Mouse (Mus musculus) forebrain, embryonic 14.5 days (tissue): ENCODE measurements at regions not wholly inside any gene's neighbourhood (a gene's known extent, or its start where the extent isn't known, plus 50 kb on each side); places are given as distances from the start of the nearest gene placed in this dataset.
A peak's percentile ranks its signal among the peaks of the same experiment; 100 is the strongest.

Experiments
- ATAC-seq: fragments of 200-750 bp; cut with Nextera tagmentation; 2 replicates; pipeline ENCODE4 v1.8.0; 2017; ENCODE audit warnings: mild to moderate bottlenecking, moderate library complexity
- DNase-seq: peaks from one replicate; pipeline ENCODE4 v3.0.0-alpha.2; 2015; ENCODE audit warnings: low spot score
- H3K27ac ChIP-seq: fragments of 300-500 bp; sonication (generic); 2 replicates; pipeline ENCODE4 v1.5.1; 2014; ENCODE audit warnings: low read depth, mild to moderate bottlenecking, control low read depth, low read length, moderate library complexity
- H3K27me3 ChIP-seq: fragments of 300-500 bp; sonication (generic); replicated peaks from 2 replicates; pipeline ENCODE4 v1.6.1; 2014; ENCODE audit warnings: low read length, control low read depth, mixed read lengths; ENCODE audit not compliant: control insufficient read depth, insufficient read depth
- H3K36me3 ChIP-seq: fragments of 300-500 bp; sonication (generic); 2 replicates; pipeline ENCODE4 v1.6.1; 2014; ENCODE audit warnings: low read length, control low read depth; ENCODE audit not compliant: control insufficient read depth, insufficient read depth
- H3K4me1 ChIP-seq: fragments of 300-500 bp; sonication (generic); 2 replicates; pipeline ENCODE4 v1.6.1; 2014; ENCODE audit warnings: antibody characterized with exemption, low read length, control low read depth; ENCODE audit not compliant: control insufficient read depth, insufficient read depth
- H3K4me2 ChIP-seq: fragments of 300-500 bp; sonication (generic); 2 replicates; pipeline ENCODE4 v1.6.1; 2014; ENCODE audit warnings: mild to moderate bottlenecking, control low read depth, low read length
- H3K4me3 ChIP-seq: fragments of 300-500 bp; sonication (generic); 2 replicates; pipeline ENCODE4 v1.5.1; 2014; ENCODE audit warnings: low read depth, low read length, control low read depth
- H3K9ac ChIP-seq: fragments of 300-500 bp; sonication (generic); 2 replicates; pipeline ENCODE4 v1.6.1; 2014; ENCODE audit warnings: mild to moderate bottlenecking, low read length, control low read depth, moderate library complexity
- H3K9me3 ChIP-seq: fragments of 300-500 bp; sonication (generic); replicated peaks from 2 replicates; pipeline ENCODE4 v1.6.1; 2016; ENCODE audit warnings: low read length, control low read depth, mixed read lengths; ENCODE audit not compliant: control insufficient read depth
- WGBS: fragments of 180-500 bp; shearing (Covaris S2); extraction: QIAGEN DNeasy Blood & Tissue Kit; methylation state at CpG from one replicate; pipeline ENCODE4 v1.1.7; 2014; 5-methylcytosine and 5-hydroxymethylcytosine counted together

DNA sequence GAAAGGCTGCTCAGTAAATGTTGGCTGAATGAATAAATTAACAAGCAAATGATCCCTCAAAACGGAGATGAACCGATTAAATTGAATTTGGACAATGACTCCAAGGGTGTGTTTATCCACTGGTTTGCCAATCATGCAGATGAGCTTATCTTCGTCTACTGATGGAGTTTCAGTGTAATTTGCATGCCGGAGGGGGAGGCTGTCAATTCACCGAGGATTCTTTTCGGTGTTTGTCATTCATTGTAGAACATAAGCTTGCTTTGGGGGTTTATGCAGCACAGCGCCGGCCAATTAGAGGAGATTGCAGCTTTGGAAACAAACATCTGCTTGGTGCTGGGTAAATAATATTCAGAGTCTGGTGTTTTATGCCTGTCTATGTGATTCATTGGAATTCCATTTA, 132.7 kb downstream of the Otoa start:
- peak; percentile 75 for DNase-seq
- H3K27ac ChIP-seq, result no peak overlapping the region

GRCm38 (mm10) chr7:121215032-121215431, 133.6 kb downstream of the Otoa start:
- Histone ChIP-seq H3K9me3 (no peaks in the 10 kb centered on the region), H3K9ac (no peak overlapping the region), H3K27ac (no peak overlapping the region), H3K4me3 (no peak overlapping the region), H3K36me3 (no peaks in the 10 kb centered on the region), H3K4me2 (no peak overlapping the region), H3K4me1 (peaks cover 11% of the 10 kb centered on the region; the same call in 1 of the 2 replicates), H3K27me3 (no peaks in the 10 kb centered on the region)
- whole genome bisulfite sequencing, result 88% methylated on average over 3 of the region's 3 CpGs
- DNase-seq, result no peak
- ATAC-seq, result no peak

More for the DNA sequence above, 132.7 kb downstream of the Otoa start:
- Histone ChIP-seq H3K4me2 (peak overlapping the region; percentile 1; the same call in 1 of the 2 replicates), H3K27me3 (no peaks in the 10 kb centered on the region), H3K4me1 (peaks cover 11% of the 10 kb centered on the region; the same call in 1 of the 2 replicates), H3K9me3 (no peaks in the 10 kb centered on the region), H3K9ac (no peak overlapping the region), H3K36me3 (no peaks in the 10 kb centered on the region), H3K4me3 (no peak overlapping the region)
- 14% methylated on average over 8 of the region's 8 CpGs for WGBS
- peak; percentile 81 for ATAC-seq

DNA sequence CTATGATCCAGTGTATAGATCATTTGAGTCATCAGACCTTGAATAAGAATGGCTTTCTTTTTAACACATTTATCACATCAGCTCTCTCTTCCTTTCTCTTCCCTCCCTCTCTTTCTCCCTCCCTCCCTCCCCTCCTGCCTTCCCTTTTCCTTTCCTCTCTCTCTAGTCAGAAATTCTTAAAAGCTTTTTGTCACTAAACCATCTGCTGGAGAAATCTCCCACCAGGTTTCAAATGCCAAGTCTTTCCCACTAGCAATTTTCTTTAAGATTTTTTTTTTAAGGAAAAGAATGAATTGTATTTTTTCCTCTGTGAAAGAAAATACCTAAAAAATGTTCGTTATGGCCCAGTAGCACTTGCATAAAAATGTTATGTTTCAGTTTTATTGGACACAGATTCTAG, 134.3 kb downstream of the Otoa start:
- no peak overlapping the region for H3K4me2 ChIP-seq
- no peak overlapping the region for H3K4me3 ChIP-seq
- 75% methylated on average over 1 of the region's 1 CpGs for WGBS
- H3K9me3 ChIP-seq, result no peaks in the 10 kb centered on the region
- H3K9ac ChIP-seq, result no peak overlapping the region
- ATAC-seq, result no peak
- no peak for DNase-seq
- no peaks in the 10 kb centered on the region for H3K36me3 ChIP-seq
- no peaks in the 10 kb centered on the region for H3K27me3 ChIP-seq
- no peak overlapping the region for H3K27ac ChIP-seq
- peaks cover 11% of the 10 kb centered on the region; the same call in 1 of the 2 replicates for H3K4me1 ChIP-seq

- H3K9ac ChIP-seq, result no peak overlapping the region
- no peak overlapping the region for H3K4me3 ChIP-seq
- no peaks in the 10 kb centered on the region for H3K9me3 ChIP-seq
- no peak overlapping the region for H3K27ac ChIP-seq
- no peaks in the 10 kb centered on the region for H3K27me3 ChIP-seq
- no peak for ATAC-seq
- no peaks in the 10 kb centered on the region for H3K36me3 ChIP-seq
- H3K4me2 ChIP-seq, result no peak overlapping the region
- whole genome bisulfite sequencing, result 83% methylated on average over 10 of the region's 10 CpGs
- peaks cover 11% of the 10 kb centered on the region; the same call in 1 of the 2 replicates for H3K4me1 ChIP-seq
- no peak for DNase-seq
Observed at GRCm38 (mm10) chr7:121218031-121218430, 136.6 kb downstream of the Otoa start.

- Histone ChIP-seq H3K27ac (no peak overlapping the region), H3K4me3 (no peak overlapping the region), H3K4me2 (no peak overlapping the region), H3K9ac (no peak overlapping the region), H3K27me3 (no peaks in the 10 kb centered on the region), H3K4me1 (no peaks in the 10 kb centered on the region), H3K9me3 (no peaks in the 10 kb centered on the region), H3K36me3 (no peaks in the 10 kb centered on the region)
- ATAC-seq (no peak), DNase-seq (no peak)
- WGBS, result 91% methylated on average over 7 of the region's 7 CpGs
Observed at GRCm38 (mm10) chr7:121221158-121221557, 139.7 kb downstream of the Otoa start.

DNA sequence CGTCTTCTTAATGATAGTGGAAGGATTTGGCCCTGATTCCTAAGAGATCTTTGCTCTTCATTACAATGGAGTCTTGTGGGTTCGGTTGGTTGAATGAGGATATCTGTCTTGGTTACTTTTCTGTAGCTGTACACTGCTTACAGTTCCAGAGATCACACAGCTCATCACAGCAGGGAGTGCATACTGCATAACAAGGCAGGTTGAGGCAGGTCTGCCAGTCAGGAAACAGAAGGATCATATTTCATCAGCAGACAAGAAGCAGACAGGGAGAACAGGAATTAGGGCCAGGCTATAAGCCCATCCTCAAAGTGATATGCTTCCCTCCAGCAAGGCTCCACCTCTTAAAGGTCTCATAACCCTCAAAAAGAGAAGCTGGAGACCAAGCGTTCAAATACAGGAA, 150.4 kb downstream of the Otoa start:
- H3K9ac ChIP-seq, result no peak overlapping the region
- H3K27me3 ChIP-seq, result no peaks in the 10 kb centered on the region
- no peak overlapping the region for H3K4me3 ChIP-seq
- DNase-seq (no peak), ATAC-seq (no peak)
- no peaks in the 10 kb centered on the region for H3K4me1 ChIP-seq
- no peaks in the 10 kb centered on the region for H3K36me3 ChIP-seq
- no peak overlapping the region for H3K4me2 ChIP-seq
- H3K9me3 ChIP-seq, result no peaks in the 10 kb centered on the region
- no peak overlapping the region for H3K27ac ChIP-seq
- WGBS, result 65% methylated on average over 3 of the region's 3 CpGs

DNA sequence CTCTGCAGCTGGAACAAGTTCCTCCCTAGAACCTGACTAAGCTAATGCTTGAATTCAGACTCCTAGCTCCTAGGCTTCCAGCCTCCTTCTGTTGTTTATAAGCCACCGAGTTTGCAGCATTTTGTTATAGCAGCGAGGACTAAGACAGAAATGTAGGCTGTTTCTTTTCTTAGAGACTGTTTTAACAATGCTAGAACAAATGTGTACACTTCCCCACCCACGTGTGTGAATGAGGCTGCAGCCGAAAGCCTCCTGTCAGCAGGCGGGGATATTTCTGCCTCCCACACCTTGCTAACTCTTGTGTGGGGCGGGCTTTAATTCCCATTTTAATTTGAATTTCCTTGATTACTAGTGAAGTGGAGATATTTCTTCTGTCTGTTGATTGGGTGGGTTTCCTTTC, 153.4 kb downstream of the Otoa start:
- DNase-seq (no peak), ATAC-seq (no peak)
- H3K27me3 ChIP-seq, result no peaks in the 10 kb centered on the region
- H3K4me2 ChIP-seq, result no peak overlapping the region
- no peak overlapping the region for H3K27ac ChIP-seq
- no peaks in the 10 kb centered on the region for H3K9me3 ChIP-seq
- no peak overlapping the region for H3K4me3 ChIP-seq
- no peaks in the 10 kb centered on the region for H3K36me3 ChIP-seq
- no peak overlapping the region for H3K9ac ChIP-seq
- H3K4me1 ChIP-seq, result no peaks in the 10 kb centered on the region
- 80% methylated on average over 6 of the region's 6 CpGs for WGBS

GRCm38 (mm10) chr7:121239731-121240130, 151.9 kb upstream of the Hs3st2 start:
- Histone ChIP-seq H3K9ac (no peak overlapping the region), H3K36me3 (no peaks in the 10 kb centered on the region), H3K27ac (no peak overlapping the region), H3K9me3 (no peaks in the 10 kb centered on the region), H3K4me3 (no peak overlapping the region), H3K4me2 (no peak overlapping the region), H3K27me3 (no peaks in the 10 kb centered on the region), H3K4me1 (no peaks in the 10 kb centered on the region)
- DNase-seq (no peak), ATAC-seq (no peak)
- WGBS, result 87% methylated on average over 6 of the region's 6 CpGs

DNA sequence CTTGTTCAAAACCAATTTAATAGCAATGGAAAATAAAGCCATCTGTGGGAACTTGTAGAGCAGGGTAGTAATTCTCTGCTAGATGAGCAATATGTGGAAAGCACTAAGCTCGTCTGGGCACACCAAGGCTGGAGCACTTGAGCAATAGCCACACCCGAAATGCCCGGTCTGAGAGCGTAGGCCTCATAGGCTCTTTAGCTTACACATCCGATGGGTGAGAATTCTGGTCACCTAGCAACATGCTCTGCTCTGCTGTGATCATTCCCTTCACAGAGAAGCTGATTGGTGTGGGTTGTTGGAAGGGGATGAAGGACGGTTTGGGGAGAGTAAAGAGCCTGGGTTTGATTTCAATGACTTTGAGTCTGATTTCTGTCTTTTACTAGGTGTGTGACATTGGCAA, 143.8 kb upstream of the Hs3st2 start:
- 90% methylated on average over 6 of the region's 6 CpGs for WGBS
- no peak for DNase-seq

More for the DNA sequence above, 143.8 kb upstream of the Hs3st2 start:
- H3K4me1 ChIP-seq, result no peaks in the 10 kb centered on the region
- H3K27ac ChIP-seq, result no peak overlapping the region
- H3K27me3 ChIP-seq, result no peaks in the 10 kb centered on the region
- no peak overlapping the region for H3K4me3 ChIP-seq
- no peak overlapping the region for H3K4me2 ChIP-seq
- no peaks in the 10 kb centered on the region for H3K9me3 ChIP-seq
- no peak for ATAC-seq
- H3K36me3 ChIP-seq, result no peaks in the 10 kb centered on the region
- H3K9ac ChIP-seq, result no peak overlapping the region
